Mouse (Mus musculus) testis, postnatal 10 days (tissue): ENCODE measurements at regions not wholly inside any gene's neighbourhood (a gene's known extent, or its start where the extent isn't known, plus 50 kb on each side); places are given as distances from the start of the nearest gene placed in this dataset.
"Not testable (repeated sequence)": the region's sequence is repeated elsewhere in the genome, so short reads cannot be mapped to it uniquely, and the experiment has no call there.

Experiments
- DNase-seq: peaks from one replicate; pipeline ENCODE4 v3.0.0; 2021; ENCODE audit warnings: low spot score

- no peak for DNase-seq
These were observed 50.9 kb upstream of the Hivep1 start for GRCm38 (mm10) chr13:42000966-42001365.

- DNase-seq, result no peak
These were observed 53.9 kb upstream of the Hivep1 start for GRCm38 (mm10) chr13:41997883-41998282.

GRCm38 (mm10) chr13:41994126-41994525, 57.7 kb upstream of the Hivep1 start:
- no peak for DNase-seq

GRCm38 (mm10) chr13:41975918-41976317, 75.9 kb upstream of the Hivep1 start:
- DNase-seq, result no peak

- DNase-seq, result no peak
These were observed 88.9 kb upstream of the Hivep1 start for GRCm38 (mm10) chr13:41962915-41963314.

GRCm38 (mm10) chr13:41960960-41961359, 90.9 kb upstream of the Hivep1 start:
- not testable (repeated sequence) for DNase-seq

GRCm38 (mm10) chr13:41957932-41958331, 93.9 kb upstream of the Hivep1 start:
- no peak for DNase-seq

- no peak for DNase-seq
These were observed 95.9 kb upstream of the Hivep1 start for GRCm38 (mm10) chr13:41955884-41956283.

GRCm38 (mm10) chr13:41955198-41955597, 96.6 kb upstream of the Hivep1 start:
- no peak for DNase-seq

- DNase-seq, result no peak
These were observed 99.4 kb upstream of the Hivep1 start for GRCm38 (mm10) chr13:41952453-41952852.

GRCm38 (mm10) chr13:41948241-41948640, 100.8 kb upstream of the Adtrp start:
- no peak for DNase-seq

- no peak for DNase-seq
These were observed 85.0 kb upstream of the Adtrp start for GRCm38 (mm10) chr13:41932313-41933100.

- DNase-seq, result no peak
These were observed 82.3 kb upstream of the Adtrp start for GRCm38 (mm10) chr13:41929768-41930167.

- not testable (repeated sequence) for DNase-seq
These were observed 78.4 kb upstream of the Adtrp start for GRCm38 (mm10) chr13:41925851-41926250.

- no peak for DNase-seq
These were observed 77.7 kb upstream of the Adtrp start for GRCm38 (mm10) chr13:41925211-41925610.

GRCm38 (mm10) chr13:41921178-41921577, 73.7 kb upstream of the Adtrp start:
- no peak for DNase-seq

GRCm38 (mm10) chr13:41918525-41918924, 71.0 kb upstream of the Adtrp start:
- DNase-seq, result no peak

- DNase-seq, result not testable (repeated sequence)
These were observed 68.3 kb upstream of the Adtrp start for GRCm38 (mm10) chr13:41915816-41916215.

- no peak for DNase-seq
These were observed 63.3 kb upstream of the Adtrp start for GRCm38 (mm10) chr13:41910736-41911135.

- DNase-seq, result peak; percentile 48
These were observed 62.8 kb upstream of the Adtrp start for GRCm38 (mm10) chr13:41910236-41910635.

- no peak for DNase-seq
These were observed 59.5 kb upstream of the Adtrp start for GRCm38 (mm10) chr13:41907027-41907426.

- DNase-seq, result no peak
These were observed 55.8 kb upstream of the Adtrp start for GRCm38 (mm10) chr13:41903286-41903685.

- no peak for DNase-seq
These were observed 52.5 kb upstream of the Adtrp start for GRCm38 (mm10) chr13:41899837-41900463.

GRCm38 (mm10) chr13:41899281-41899680, 51.8 kb upstream of the Adtrp start:
- no peak for DNase-seq
